Mouse (Mus musculus): ENCODE measurements around the gene Pnrc1.
"Not testable (repeated sequence)": the region's sequence is repeated elsewhere in the genome, so short reads cannot be mapped to it uniquely, and the experiment has no call there.

Pnrc1 gene

GRCm38 (mm10) chr4:33290002-33290401, at the start of gene Pnrc1:
Gene Pnrc1, minus strand, starts transcription at chr4:33290163.
- peak; percentile 31 to 58 for DNase-seq

- no peak for DNase-seq
Measured at GRCm38 (mm10) chr4:33337999-33338398, 48.0 kb upstream of the Pnrc1 start.

GRCm38 (mm10) chr4:33332956-33333455, 43.0 kb upstream of the Pnrc1 start:
- no peak for DNase-seq

- DNase-seq = no peak
Measured at GRCm38 (mm10) chr4:33331147-33331546, 41.2 kb upstream of the Pnrc1 start.

GRCm38 (mm10) chr4:33315840-33316239, 25.9 kb upstream of the Pnrc1 start:
- no peak for DNase-seq

GRCm38 (mm10) chr4:33314150-33314549, 24.2 kb upstream of the Pnrc1 start:
- not testable (repeated sequence) for DNase-seq

GRCm38 (mm10) chr4:33310840-33311437, 21.0 kb upstream of the Pnrc1 start:
- no peak for DNase-seq

- DNase-seq = peak; percentile 98 to 99
Measured at GRCm38 (mm10) chr4:33309764-33310757, 20.1 kb upstream of the Pnrc1 start, which contains the start of gene Rngtt. Gene Rngtt, plus strand, starts transcription at chr4:33310311.

GRCm38 (mm10) chr4:33307146-33307545, 17.2 kb upstream of the Pnrc1 start:
- no peak for DNase-seq

GRCm38 (mm10) chr4:33303057-33303456, 13.1 kb upstream of the Pnrc1 start:
- no peak for DNase-seq

GRCm38 (mm10) chr4:33300891-33301665, 11.1 kb upstream of the Pnrc1 start:
- DNase-seq = not testable (repeated sequence)

- peak; percentile 56 to 79 for DNase-seq
Measured at GRCm38 (mm10) chr4:33292409-33293370, 2.7 kb upstream of the Pnrc1 start.

- DNase-seq = no peak
Measured at GRCm38 (mm10) chr4:33290878-33291277, 915 bp upstream of the Pnrc1 start.

GRCm38 (mm10) chr4:33289106-33289650, 785 bp downstream of the Pnrc1 start:
- DNase-seq = no peak

- DNase-seq = peak; percentile 37 to 66
Measured at GRCm38 (mm10) chr4:33285448-33285847, 4.5 kb downstream of the Pnrc1 start.

- no peak for DNase-seq
Measured at GRCm38 (mm10) chr4:33284083-33284880, 5.7 kb downstream of the Pnrc1 start.

GRCm38 (mm10) chr4:33281891-33282685, 7.9 kb downstream of the Pnrc1 start:
- peak in 1 of 2 experiments; percentile 50 for DNase-seq

- DNase-seq = no peak
Measured at GRCm38 (mm10) chr4:33273437-33273836, 16.5 kb downstream of the Pnrc1 start.

Measured in kidney, postnatal 25 days (tissue).